Mouse (Mus musculus): ENCODE results near the gene Pnliprp1. TPM values are rescaled to one million over a fixed set of nuclear protein-coding genes. Genes with fewer than 3 reads are reported as not detected.
A peak's percentile ranks its signal among the peaks of the same experiment; 100 is the strongest.

Gene Pnliprp1
- polyA plus RNA-seq, 1 experiment, result not detected

- H3K4me3 ChIP-seq (ENCODE audit: insufficient read depth, low read depth, low read length), result no peak overlapping the region
These were observed 33.6 kb downstream of the Pnliprp1 start for GRCm38 (mm10) chr19:58762316-58762715.

GRCm38 (mm10) chr19:58762848-58763541, 34.3 kb downstream of the Pnliprp1 start:
- TF ChIP-seq CTCF (IDR thresholded peaks at IDR 0.05; ENCODE audit: insufficient read depth, low read depth, low read length), result peak; percentile 60; the same call in 1 of the 2 replicates
- no peak for TF ChIP-seq POLR2A (IDR thresholded peaks at IDR 0.05; ENCODE audit: insufficient read depth, low read depth, low read length)
- Histone ChIP-seq H3K4me3 (ENCODE audit: insufficient read depth, low read depth, low read length) (no peak overlapping the region), H3K4me1 (ENCODE audit: control insufficient read depth, insufficient read depth, low read length) (no peaks in the 10 kb centered on the region), H3K27ac (ENCODE audit: insufficient read depth, low read depth, low read length) (no peak overlapping the region)
- 31% methylated on average over 12 of the region's 12 CpGs for WGBS

More at GRCm38 (mm10) chr19:58762316-58762715, 33.6 kb downstream of the Pnliprp1 start:
- no peak overlapping the region for H3K27ac ChIP-seq (ENCODE audit: insufficient read depth, low read depth, low read length)
- H3K4me1 ChIP-seq (ENCODE audit: control insufficient read depth, insufficient read depth, low read length), result no peaks in the 10 kb centered on the region
- 41% methylated on average over 6 of the region's 6 CpGs for WGBS
- TF ChIP-seq CTCF (IDR thresholded peaks at IDR 0.05; ENCODE audit: insufficient read depth, low read depth, low read length) (no peak), POLR2A (IDR thresholded peaks at IDR 0.05; ENCODE audit: insufficient read depth, low read depth, low read length) (no peak)

GRCm38 (mm10) chr19:58767329-58767728, 38.6 kb downstream of the Pnliprp1 start:
- no peak overlapping the region for H3K27ac ChIP-seq (ENCODE audit: insufficient read depth, low read depth, low read length)
- TF ChIP-seq POLR2A (IDR thresholded peaks at IDR 0.05; ENCODE audit: insufficient read depth, low read depth, low read length) (no peak), CTCF (IDR thresholded peaks at IDR 0.05; ENCODE audit: insufficient read depth, low read depth, low read length) (no peak)
- 43% methylated on average over 6 of the region's 6 CpGs for WGBS
- no peaks in the 10 kb centered on the region for H3K4me1 ChIP-seq (ENCODE audit: control insufficient read depth, insufficient read depth, low read length)
- no peak overlapping the region for H3K4me3 ChIP-seq (ENCODE audit: insufficient read depth, low read depth, low read length)

DNA sequence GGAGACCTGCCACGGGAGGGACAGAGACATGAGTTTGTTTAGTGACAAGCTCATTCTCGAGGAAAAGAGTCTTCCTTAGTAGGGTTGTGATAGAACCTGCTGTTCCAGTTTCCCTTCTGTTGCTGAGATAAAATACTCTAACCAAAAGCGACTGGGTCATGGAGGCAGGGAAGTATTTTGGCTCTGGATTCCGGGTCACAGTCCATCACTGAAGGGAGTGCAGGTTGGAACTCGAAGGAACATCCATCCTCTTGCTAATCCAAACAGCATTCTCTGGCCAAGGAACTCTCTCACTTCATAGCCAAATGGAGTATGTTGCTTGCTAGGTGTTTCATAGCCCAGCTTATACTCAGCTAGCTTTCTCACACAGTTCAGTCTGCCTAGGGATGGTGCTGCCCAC, 47.8 kb downstream of the Pnliprp1 start:
- 83% methylated on average over 5 of the region's 5 CpGs for WGBS
- no peak overlapping the region for H3K4me3 ChIP-seq (ENCODE audit: insufficient read depth, low read depth, low read length)
- no peaks in the 10 kb centered on the region for H3K4me1 ChIP-seq (ENCODE audit: control insufficient read depth, insufficient read depth, low read length)
- H3K27ac ChIP-seq (ENCODE audit: insufficient read depth, low read depth, low read length), result no peak overlapping the region
- TF ChIP-seq CTCF (IDR thresholded peaks at IDR 0.05; ENCODE audit: insufficient read depth, low read depth, low read length) (no peak), POLR2A (IDR thresholded peaks at IDR 0.05; ENCODE audit: insufficient read depth, low read depth, low read length) (no peak)

DNA sequence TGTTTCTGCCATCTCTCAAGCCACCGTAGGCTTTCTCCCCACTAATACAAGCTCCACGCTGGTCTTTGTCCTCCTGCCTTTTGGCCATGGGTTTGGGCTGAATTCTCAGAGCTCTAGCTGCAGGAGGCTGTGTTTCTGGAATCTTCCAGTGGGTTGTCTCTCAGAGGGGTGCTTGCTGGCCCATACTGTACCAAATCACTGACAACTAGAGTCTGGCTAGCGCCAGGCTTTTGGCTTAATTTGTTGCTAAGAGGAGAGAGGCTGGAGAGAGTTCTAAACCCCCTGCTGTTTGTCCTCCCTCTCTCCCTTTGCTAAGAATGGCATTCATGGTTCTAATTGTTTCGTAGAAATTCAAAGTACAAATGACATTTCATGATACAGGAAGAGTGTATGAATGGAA, 52.9 kb downstream of the Pnliprp1 start:
- Histone ChIP-seq H3K4me3 (ENCODE audit: insufficient read depth, low read depth, low read length) (no peak overlapping the region), H3K4me1 (ENCODE audit: control insufficient read depth, insufficient read depth, low read length) (no peaks in the 10 kb centered on the region), H3K27ac (ENCODE audit: insufficient read depth, low read depth, low read length) (no peak overlapping the region)
- TF ChIP-seq CTCF (IDR thresholded peaks at IDR 0.05; ENCODE audit: insufficient read depth, low read depth, low read length) (no peak), POLR2A (IDR thresholded peaks at IDR 0.05; ENCODE audit: insufficient read depth, low read depth, low read length) (no peak)
- WGBS, result 74% methylated on average over 4 of the region's 4 CpGs

GRCm38 (mm10) chr19:58783938-58784337, 55.3 kb downstream of the Pnliprp1 start:
- 62% methylated on average over 7 of the region's 7 CpGs for WGBS
- no peak for TF ChIP-seq POLR2A (IDR thresholded peaks at IDR 0.05; ENCODE audit: insufficient read depth, low read depth, low read length)
- TF ChIP-seq CTCF (IDR thresholded peaks at IDR 0.05; ENCODE audit: insufficient read depth, low read depth, low read length), result no peak
- no peak overlapping the region for H3K4me3 ChIP-seq (ENCODE audit: insufficient read depth, low read depth, low read length)
- no peak overlapping the region for H3K27ac ChIP-seq (ENCODE audit: insufficient read depth, low read depth, low read length)
- H3K4me1 ChIP-seq (ENCODE audit: control insufficient read depth, insufficient read depth, low read length), result peaks cover 3% of the 10 kb centered on the region; the same call in 1 of the 2 replicates

DNA sequence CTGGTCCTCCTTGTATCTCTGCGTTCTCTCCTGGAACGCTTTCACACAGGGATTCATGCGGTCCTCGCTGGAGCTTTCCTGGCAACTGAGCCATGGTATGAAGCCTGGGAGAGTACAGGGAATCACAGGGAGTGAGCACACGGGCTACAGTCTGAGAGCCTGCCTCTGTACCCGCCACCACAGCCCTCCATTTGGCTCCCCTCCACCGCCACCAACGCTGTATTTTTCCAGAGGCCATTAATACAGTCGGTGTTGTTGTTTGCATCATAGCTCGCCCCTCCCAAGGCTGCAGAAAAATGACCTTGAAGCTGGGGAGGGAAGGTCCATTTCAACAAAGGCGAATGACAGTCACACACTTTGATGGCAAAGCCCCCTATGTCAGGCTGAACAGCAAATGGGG, 60.5 kb downstream of the Pnliprp1 start:
- Histone ChIP-seq H3K27ac (ENCODE audit: insufficient read depth, low read depth, low read length) (no peak overlapping the region), H3K4me1 (ENCODE audit: control insufficient read depth, insufficient read depth, low read length) (peaks cover 4% of the 10 kb centered on the region; the same call in 1 of the 2 replicates), H3K4me3 (ENCODE audit: insufficient read depth, low read depth, low read length) (no peak overlapping the region)
- 61% methylated on average over 11 of the region's 11 CpGs for WGBS
- TF ChIP-seq POLR2A (IDR thresholded peaks at IDR 0.05; ENCODE audit: insufficient read depth, low read depth, low read length) (no peak), CTCF (IDR thresholded peaks at IDR 0.05; ENCODE audit: insufficient read depth, low read depth, low read length) (no peak)

Other genes starting within 250 kb of the Pnliprp1 start
- not detected in 2 replicates for gene Ccdc172, start 216.9 kb upstream of the Pnliprp1 start, polyA plus RNA-seq (2012; ENCODE audit: insufficient read depth, insufficient read length, low replicate concordance, missing spikeins)
- gene Pnlip, start 76.4 kb upstream of the Pnliprp1 start, polyA plus RNA-seq (2012; ENCODE audit: insufficient read depth, insufficient read length, low replicate concordance, missing spikeins), result not detected in 2 replicates
- gene Pnliprp2, start 30.8 kb downstream of the Pnliprp1 start, polyA plus RNA-seq (2012; ENCODE audit: insufficient read depth, insufficient read length, low replicate concordance, missing spikeins), result not detected in 2 replicates
- not detected in 2 replicates for gene 1700019N19Rik, start 65.6 kb downstream of the Pnliprp1 start, polyA plus RNA-seq (2012; ENCODE audit: insufficient read depth, insufficient read length, low replicate concordance, missing spikeins)
- gene Eno4, start 214.5 kb downstream of the Pnliprp1 start, polyA plus RNA-seq (2012; ENCODE audit: insufficient read depth, insufficient read length, low replicate concordance, missing spikeins), result not detected in 2 replicates
- gene Hspa12a, start 214.8 kb downstream of the Pnliprp1 start, polyA plus RNA-seq (2012; ENCODE audit: insufficient read depth, insufficient read length, low replicate concordance, missing spikeins), result not detected in 2 replicates